Mouse (Mus musculus) erythroblast, adult 5-6 weeks (primary cell): ENCODE data around the gene Wnt10a. TPM values are rescaled to one million over a fixed set of nuclear protein-coding genes. Genes with fewer than 3 reads are reported as not detected.

ENCODE experiments used
- ATAC-seq: replicated peaks from 2 replicates; pipeline ENCODE4 v1.8.0; 2016; ENCODE audit warnings: moderate number of reproducible peaks, mild to moderate bottlenecking, moderate TSS enrichment, inconsistent platforms; ENCODE audit not compliant: poor library complexity, low FRiP score, severe bottlenecking
- total RNA-seq, 2 experiments: library from RNA; stranded (forward) in 1 of 2; stranded (reverse) in 1 of 2; fragments of 150-400 nt in 1 of 2; fragments of 200-764, 138-1000 nt in 1 of 2; gene quantifications; 2 replicates each; pipeline versions ENCODE4 v1.2.3 to v1.2.4; 2015 to 2017; ENCODE audit warnings: low replicate concordance in 2 of 2

Gene Wnt10a
- not detected in 2 replicates for total RNA-seq (2015; ENCODE audit: low replicate concordance)
- not detected in 2 replicates for total RNA-seq (2017; ENCODE audit: low replicate concordance)

DNA sequence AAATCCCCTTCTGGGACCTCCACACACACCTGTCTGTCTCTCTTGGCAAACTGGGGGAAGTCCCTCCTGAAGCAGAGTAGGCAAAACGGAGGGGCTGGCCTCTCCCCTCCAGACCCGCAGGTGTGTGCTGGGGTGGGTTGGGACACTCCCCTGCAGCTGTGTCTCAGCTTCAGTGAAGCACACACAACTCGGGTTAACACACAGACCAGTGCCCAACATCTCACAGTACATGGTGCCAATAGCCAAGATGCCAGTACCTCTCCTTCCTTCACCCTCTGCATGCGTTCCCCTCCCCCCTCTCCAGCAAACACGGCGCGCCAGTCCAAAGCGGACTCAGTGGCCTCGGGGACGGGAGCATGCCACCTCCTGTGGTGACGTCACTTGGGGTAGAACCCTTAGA, at the start of gene Wnt10a:
Wnt10a (plus strand) TSS at position 268 of the 400 bp plus-strand sequence.
- no peak for ATAC-seq

DNA sequence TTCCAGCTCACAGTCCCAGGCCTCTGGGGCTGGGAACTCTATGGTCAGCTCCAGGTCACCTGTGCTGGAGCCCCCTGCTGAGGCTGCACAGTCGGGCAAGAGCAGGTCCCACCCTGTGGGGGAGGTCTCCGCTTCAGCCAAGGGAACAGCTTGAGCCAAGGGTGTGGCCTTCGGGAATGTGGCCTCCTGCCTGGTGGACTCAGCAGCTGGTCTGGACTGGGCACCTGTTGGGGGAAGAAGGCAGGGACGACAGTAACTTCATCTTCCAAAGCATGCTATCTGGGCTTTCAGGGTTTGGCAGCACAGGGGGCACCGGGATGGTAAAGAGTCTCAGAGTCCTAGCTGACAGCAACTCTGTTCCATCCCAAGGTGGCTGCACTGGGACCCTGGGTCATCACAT, 44.0 kb upstream of the Wnt10a start:
- no peak for ATAC-seq

DNA sequence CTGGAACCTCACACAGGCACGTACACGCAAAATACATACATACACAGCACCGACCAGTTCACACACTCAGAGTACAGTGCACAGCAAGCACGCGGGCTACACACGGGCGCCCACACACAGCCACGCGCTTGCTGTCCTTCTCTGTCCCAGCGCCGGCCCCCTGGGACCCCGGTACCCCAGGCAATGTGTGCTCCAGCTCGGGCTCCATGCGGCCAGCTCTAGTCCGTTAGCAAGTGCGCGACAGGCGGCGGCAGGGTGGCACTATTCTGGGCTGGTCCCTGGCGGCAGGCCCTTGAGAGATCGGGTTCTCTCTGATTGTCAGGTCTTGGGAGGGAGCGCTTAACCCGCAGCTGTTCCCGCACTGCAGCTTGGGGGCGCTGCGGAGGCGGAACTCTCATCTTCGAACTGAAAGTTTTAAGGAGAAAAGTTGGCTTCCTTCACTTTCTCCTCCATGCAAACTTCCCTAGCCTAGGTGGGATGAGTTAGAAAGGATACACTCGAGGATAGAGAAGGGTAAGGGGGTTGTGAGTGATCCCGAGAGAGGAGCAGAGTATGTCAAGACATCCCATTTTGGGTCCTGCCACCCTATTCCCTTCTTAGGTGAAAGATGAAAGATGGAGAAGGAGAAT, 42.6 kb upstream of the Wnt10a start, which contains the start of gene Prkag3:
Prkag3 (minus strand) TSS at position 579 of the 629 bp plus-strand sequence.
- no peak for ATAC-seq

DNA sequence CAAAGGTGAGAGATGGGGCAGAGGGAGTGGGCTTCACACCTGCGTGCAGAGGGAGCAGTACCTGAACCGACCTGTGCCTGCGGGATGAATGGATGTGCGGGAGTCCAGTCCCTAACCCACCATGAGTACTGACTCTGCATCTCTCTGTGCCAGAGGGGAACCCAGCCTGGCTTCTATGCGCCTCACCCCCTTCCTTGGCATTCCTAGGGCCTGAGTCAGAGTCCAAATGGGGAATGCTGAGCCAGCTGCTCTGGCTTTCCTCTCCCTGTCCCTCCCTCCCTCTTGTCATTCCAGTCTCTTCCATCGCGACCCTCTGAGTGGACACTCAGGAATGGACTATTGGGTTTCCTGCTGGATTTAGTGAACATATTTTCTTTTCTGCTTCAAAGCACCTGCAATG, 42.0 kb upstream of the Wnt10a start:
- ATAC-seq = no peak

DNA sequence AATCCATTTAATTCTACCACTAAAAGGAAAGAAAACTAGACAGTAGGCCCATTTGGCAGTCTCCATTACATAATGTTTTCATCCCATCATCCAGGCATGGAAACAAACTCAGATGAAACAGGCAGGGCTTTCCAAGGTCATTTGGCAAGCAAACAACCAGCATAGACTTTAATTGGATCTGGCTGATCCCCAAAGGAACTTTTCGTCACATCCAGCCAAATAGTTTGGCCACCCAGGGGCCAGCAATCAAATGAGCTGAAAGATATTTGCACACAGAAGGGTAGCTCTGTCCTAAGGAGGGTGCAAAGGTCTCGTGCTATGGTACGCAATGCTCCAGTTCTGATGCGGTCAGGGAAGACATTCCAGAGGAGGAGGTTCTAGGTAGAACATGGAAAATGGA, 40.6 kb upstream of the Wnt10a start:
- ATAC-seq = no peak

DNA sequence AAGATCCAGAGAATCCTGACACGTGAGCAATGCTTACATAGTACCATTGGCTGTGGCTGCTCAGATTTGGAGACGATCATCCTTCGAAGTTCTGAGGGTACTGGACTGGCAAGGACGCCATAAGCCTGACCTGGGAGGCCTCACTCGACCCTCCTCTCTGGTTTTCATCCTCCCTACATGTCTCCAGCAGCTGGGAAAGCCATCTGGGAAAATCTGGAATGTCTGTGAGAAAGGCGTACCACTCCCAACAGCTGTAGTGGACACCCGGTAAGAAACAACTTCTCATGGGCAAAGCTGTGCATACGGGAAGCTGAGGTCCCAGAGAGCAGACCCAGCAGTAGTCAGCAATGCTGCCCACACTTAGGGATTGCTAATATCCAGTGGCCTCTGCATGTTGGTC, 39.2 kb upstream of the Wnt10a start:
- no peak for ATAC-seq

DNA sequence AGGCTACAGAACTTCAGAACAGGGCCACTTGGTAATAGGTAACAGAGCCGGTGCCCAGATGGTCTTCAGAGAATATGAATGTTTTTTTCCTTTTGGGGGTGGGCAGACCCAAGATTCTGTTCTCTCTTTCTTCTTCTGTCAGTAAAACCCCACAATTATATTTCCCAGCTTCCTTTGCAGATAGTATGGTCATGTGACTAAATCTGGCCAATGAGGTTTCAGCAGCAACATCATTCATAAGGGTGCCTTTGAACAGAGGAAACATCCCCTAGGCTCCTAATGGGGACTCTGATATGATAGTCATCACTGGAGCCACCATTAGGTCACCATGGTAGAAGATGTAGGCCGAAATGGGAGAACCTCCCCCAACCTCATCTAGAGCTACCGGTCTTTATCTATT, 38.5 kb upstream of the Wnt10a start:
- ATAC-seq = no peak

DNA sequence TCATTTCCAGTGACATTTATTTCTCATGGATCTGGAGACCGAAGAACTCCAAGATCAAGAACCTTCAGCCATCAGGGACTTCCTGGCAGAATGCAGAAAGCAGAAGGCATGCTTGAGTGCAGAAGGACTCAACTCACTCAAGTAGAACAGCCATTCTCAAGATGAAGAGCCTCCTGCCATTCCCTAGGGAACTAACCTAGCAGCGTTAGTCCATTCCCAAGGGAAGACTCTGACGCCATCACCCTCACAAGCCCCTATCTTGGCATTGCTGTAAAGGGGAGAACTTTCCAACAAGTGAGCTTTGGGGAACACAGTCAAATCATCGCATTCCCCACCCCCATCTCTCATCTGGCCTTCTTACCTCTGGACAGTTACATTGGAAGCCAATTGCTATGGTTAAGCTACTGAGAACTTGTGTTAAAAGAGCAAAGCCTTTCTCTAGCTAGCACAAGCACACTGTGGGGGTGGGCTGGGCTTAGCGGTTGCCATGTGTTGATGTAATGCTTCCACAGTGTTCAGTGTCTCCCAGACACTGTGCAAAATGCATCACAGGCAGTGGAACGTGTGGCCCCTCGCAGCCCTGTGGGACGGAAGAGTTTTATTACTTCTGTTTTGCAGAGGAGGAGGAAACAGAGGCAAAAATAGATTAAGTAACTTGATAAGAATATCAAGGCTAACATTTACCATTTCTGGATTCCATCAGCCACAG, 37.9 kb upstream of the Wnt10a start:
- no peak for ATAC-seq

DNA sequence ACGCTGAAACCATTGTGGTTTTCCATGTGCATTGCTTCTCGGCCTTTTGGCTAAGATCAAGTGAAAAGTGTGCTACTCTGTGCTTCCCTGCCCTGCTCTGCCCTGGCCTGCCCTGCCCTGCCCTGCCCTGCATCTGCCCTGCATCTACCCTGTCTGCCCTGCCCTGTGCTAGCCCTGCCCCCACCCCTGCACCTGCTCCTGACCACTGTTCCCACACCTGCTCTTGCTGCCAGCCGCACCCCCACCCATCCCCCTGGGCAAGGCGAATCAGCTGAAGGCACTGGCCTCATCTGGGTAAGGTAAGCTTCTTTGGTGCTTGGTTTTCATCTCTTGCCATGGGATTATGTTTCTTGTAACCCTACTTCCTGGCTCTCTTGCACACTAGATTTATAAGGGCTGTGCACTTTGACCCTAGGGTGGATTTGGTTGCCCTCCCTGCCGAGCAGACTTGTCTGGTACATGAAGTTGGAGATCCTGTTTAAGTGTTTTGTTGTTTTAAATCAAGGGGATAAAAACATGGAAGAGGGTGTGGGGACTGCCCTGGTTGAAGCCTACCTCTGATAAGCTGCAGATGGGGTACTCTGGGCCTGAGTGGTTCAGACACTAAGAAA, 37.0 kb upstream of the Wnt10a start:
- no peak for ATAC-seq

DNA sequence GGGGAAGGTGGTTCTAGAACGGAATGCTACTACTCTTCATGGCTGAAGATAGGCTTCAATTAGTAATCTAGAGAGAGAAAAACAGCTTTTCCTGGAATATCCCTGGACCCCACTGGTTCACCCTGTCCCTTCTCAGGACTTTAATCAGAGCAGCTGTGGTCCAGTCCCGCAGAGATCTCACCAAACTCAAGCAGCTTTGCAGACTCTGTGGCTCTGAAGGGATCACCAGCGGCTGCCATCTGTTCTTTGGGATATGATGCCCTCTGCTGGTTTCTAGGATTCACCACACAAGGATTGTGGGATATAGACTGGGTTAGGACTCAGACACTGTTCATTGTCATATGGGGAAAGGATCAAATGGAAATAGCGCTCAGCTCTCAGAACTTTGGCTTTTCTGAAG, 31.5 kb upstream of the Wnt10a start:
- no peak for ATAC-seq

DNA sequence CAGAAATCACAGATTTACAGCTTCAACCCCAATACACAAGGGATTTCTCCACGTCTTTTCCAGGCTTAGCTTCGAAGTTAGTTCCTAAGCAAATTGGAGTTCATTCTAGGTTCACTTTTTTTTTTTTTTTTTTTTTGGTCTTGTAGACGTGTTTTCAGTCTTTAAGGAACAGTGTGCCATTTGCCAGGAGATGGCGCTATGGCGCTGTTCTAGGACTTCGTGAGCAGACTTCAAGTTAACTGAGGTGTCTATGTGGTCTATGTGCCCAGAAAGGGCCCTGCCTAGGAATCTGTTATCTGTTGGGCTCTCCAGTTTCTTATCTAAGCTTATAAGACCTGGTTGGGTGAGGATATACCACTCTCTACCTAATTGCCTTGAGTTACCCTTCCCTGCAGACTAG, 28.2 kb upstream of the Wnt10a start:
- ATAC-seq = no peak

DNA sequence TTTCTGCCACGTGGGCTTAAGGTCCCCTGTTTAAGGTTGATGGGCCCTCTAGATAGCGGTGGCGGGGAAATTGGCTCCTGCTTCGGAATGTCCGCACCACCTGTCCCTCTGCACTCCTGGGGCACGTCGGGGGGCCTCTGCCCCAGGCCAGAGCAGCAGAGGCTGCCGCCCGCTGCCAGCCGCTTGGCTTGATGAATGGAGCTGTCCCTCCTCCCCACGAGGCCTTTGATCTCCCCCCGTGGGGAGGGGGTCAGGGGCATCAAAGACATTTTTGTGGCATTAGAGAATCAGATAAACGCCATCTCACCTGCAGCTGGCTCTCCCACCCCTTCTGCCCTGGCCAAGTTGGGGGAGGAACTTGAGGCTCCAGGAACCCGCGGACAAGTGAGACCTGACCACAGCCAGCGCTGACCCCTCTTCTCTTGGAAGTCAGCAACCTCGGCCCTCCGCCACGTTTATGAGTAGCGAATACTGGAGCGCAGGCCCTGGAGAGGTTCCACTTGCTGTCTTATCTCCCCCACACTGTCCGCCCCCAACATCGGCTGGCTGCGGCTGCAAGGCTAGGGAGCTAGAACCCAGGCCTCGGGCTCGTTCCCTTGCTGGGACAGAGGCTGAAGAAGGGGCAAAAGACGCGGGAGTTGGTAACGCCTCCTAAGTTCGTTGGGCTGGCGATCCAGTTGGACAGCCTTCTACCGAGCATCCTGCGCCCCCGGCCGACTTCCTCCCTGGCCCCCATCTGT, 20.4 kb upstream of the Wnt10a start:
- no peak for ATAC-seq

DNA sequence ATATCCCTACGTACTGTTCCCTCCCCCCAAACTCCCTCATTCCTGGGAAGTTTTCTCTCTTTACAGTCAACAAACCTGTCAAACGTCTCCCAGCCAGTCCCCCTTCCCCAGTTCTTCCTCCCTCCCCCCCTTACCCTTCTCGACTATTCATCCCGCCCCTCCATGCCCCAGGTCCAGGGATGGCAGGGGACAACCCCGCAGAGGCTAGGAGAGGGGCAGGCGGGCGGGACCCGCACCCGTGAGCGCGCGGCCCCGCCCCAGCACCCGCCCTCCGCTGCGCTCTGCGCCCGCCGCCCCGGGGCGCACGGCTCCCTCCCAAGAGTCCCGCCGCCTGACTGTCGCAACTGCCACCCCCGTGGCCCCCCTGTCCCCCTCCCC, 19.9 kb upstream of the Wnt10a start:
- no peak for ATAC-seq

DNA sequence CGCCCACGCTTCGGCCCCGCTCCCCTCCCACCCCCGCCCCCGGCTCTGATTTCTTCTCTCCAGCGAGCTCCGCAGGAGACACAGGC, 19.6 kb upstream of the Wnt10a start, which contains the start of gene Wnt6:
Wnt6 (plus strand) TSS at position 48 of the 86 bp plus-strand sequence.
- ATAC-seq = no peak

DNA sequence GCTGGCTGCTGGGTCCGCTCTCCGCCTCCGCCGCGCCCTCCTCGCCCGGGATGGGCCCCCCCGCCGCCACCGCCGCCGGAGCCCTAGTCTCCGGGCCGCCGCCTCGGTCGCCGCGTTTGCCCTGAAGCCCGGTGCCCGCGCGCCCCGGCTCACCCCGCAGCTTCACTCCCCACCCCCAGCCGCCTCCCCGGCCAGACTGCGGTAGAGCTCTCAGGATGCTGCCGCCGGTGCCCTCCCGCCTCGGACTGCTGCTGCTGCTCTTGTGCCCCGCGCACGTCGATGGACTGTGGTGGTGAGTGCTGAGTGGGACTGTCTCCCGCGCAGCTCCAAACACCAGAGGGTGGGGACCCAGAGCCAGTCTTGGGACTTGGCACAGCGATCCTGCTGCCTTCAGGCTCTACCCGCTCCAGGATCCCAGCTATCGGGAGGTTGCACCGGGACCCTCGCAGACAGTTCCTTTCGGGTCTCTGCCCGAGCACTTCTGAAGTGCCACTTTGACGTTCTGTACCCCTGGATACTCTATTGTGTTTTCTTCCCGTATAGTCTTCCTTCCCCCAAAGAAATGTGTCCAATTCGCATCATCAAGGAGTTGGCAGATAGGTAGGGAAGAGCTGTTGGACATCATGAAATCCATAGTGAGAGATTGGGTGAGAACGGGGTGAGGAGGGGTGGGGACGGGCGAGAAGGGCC, 19.2 kb upstream of the Wnt10a start:
- ATAC-seq = no peak

DNA sequence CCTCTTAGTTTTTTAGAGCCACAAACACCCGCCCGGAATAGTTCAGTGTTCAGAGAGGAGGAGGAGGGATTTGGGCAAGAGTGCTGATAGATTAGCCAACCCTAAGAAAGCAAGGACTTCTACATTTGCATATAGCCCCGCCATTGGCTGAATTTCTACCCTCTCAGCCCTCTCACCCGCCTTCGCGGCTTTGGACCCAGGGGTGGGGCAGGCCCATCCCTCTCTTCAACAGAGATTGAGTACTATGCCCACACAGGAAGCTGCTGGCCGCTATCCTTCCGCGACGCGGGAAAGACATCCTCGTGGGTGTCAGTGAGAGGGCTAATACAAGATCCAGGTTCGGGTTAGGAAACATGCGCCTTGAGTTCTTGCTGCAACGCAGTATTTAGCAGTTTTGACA, 18.2 kb upstream of the Wnt10a start:
- ATAC-seq = no peak

DNA sequence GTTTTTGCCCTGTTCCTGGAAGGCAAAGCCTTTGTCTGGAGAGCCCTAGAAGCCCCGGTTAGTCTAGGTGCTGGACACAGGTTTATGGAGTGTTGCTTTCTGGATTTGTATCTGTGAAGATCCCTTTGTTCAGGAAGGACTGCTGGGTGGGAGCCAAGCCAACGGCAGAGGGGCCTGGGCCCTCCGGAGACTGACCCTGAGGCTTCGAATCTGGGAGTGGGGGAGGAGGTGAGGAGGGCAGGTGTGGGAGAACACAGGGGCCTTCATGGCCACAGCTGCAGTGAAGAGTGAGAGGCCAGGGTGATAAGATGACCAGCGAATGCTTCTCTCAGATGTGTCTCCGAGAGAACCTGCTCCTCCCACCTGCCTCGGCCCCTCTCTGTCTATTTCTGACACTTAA, 17.3 kb upstream of the Wnt10a start:
- no peak for ATAC-seq

DNA sequence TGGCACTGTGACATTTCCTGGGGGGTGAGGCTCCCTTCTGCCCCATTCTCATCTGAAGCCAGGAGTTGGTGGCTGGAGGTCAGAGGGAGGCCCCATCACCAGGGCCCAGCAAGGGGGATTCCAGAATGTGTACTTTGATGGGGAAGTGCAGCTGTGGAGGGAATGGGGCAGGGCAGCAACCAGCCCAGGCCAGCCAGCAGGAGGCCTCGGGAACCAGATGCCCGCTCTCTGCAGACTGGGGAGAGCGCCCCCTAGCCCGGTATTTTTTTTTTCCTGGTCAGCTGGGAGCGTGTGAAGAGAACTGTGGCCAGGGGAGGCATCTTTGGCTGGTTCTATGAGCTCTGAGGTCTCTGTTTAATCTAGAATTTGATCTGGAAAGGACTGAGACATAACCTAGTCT, 15.5 kb upstream of the Wnt10a start:
- ATAC-seq = no peak

DNA sequence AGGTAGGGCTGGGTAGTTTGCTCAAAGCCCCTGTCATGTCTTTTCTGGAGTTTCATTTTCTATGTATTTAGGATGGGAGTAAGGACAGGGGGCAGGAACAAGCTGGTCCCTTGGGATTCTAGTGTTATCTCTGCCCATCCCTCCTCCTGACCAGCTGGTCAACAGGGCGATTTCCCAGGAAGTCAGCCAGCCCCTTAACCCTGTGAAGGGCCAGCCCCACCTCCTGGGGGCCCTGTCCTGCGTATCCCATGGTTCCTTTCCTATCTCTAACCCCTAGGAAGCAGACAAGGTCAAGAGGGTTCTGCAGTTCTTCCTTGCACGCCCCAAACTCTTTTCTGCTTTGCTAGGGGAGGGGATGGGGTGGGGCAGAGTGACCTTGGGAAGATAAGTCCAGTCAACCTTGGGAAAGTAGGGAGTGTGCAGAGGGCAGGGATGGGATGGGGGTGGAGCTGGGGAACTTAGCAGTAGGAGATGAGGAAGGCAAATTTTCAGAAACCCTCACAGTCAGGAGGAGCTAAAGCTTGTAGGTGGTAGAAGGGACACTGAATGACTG, 12.3 kb upstream of the Wnt10a start:
- ATAC-seq = no peak

DNA sequence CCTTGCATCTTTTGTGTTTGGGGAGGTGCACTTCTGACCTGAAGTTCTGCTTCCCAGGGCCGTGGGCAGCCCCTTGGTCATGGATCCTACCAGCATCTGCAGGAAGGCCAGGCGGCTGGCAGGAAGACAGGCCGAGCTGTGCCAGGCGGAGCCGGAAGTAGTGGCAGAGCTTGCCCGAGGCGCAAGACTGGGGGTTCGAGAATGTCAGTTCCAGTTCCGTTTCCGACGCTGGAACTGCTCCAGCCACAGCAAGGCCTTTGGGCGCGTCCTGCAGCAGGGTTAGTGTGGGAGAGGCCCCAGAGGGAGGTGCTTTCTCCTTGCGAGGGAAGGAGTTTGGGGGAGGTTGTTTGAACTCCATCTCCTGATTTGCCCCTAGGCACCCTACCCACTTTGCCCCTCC, 9.3 kb upstream of the Wnt10a start:
- ATAC-seq = no peak
